Mouse (Mus musculus) heart, postnatal 0 days (tissue): Measurements from ENCODE around the gene Plekhh2. TPM values are rescaled to one million over a fixed set of nuclear protein-coding genes. Genes with fewer than 3 reads are reported as not detected.

ENCODE experiments used
- ATAC-seq: fragments of 200-750 bp; cut with Nextera tagmentation; 2 replicates; pipeline ENCODE4 v1.8.0; 2017; ENCODE audit warnings: low read depth, moderate number of reproducible peaks, moderate library complexity; ENCODE audit not compliant: insufficient read depth
- DNase-seq: peaks from one replicate; pipeline ENCODE4 v3.0.0-alpha.2; 2016; ENCODE audit warnings: low spot score
- H3K27ac ChIP-seq: fragments of 300-500 bp; sonication (generic); 2 replicates; pipeline ENCODE4 v1.5.1; 2014; ENCODE audit warnings: low read depth, mild to moderate bottlenecking
- H3K27me3 ChIP-seq: fragments of 300-500 bp; sonication (generic); 2 replicates; pipeline ENCODE4 v1.6.1; 2014; ENCODE audit warnings: low read length, mixed read lengths; ENCODE audit not compliant: control insufficient read depth, insufficient read depth
- H3K36me3 ChIP-seq: fragments of 300-500 bp; sonication (generic); replicated peaks from 2 replicates; pipeline ENCODE4 v1.6.1; 2014; ENCODE audit warnings: low read length, mixed read lengths; ENCODE audit not compliant: control insufficient read depth, insufficient read depth
- H3K4me1 ChIP-seq: fragments of 300-500 bp; sonication (generic); 2 replicates; pipeline ENCODE4 v1.6.1; 2014; ENCODE audit warnings: antibody characterized with exemption; ENCODE audit not compliant: control insufficient read depth, insufficient read depth
- H3K4me2 ChIP-seq: fragments of 300-500 bp; sonication (generic); 2 replicates; pipeline ENCODE4 v1.6.1; 2014; ENCODE audit warnings: low read depth, mild to moderate bottlenecking, low read length, moderate library complexity
- H3K4me3 ChIP-seq: fragments of 300-500 bp; sonication (generic); 2 replicates; pipeline ENCODE4 v1.5.1; 2014; ENCODE audit warnings: low read depth, low read length
- H3K9ac ChIP-seq: fragments of 300-500 bp; sonication (generic); replicated peaks from 2 replicates; pipeline ENCODE4 v1.6.1; 2014; ENCODE audit warnings: low read depth, low read length, mixed read lengths
- H3K9me3 ChIP-seq: fragments of 300-500 bp; sonication (generic); replicated peaks from 2 replicates; pipeline ENCODE4 v1.6.1; 2016; ENCODE audit warnings: low read length; ENCODE audit not compliant: control insufficient read depth
- CTCF ChIP-seq: IDR thresholded peaks from 2 replicates; pipeline ENCODE4 v1.5.1; 2016; ENCODE audit warnings: antibody characterized with exemption, control low read depth, low read depth
- EP300 ChIP-seq: IDR thresholded peaks from 2 replicates; pipeline ENCODE4 v1.6.1; 2016; ENCODE audit warnings: antibody characterized with exemption, low read depth
- WGBS: fragments of 180-500 bp; shearing (Covaris S2); extraction: QIAGEN DNeasy Blood & Tissue Kit; methylation state at CpG from one replicate; pipeline ENCODE4 v1.1.7; 2014; 5-methylcytosine and 5-hydroxymethylcytosine counted together
- polyA plus RNA-seq: library from polyadenylated mRNA; unstranded; fragments of >200 nt; fragmentation: Nextera tagmentation; extraction: Ambion mirVana; gene quantifications from 2 replicates; pipeline ENCODE4 v1.2.1, GENCODE M21; 2015
- total RNA-seq: library from RNA; depleted of rRNA; stranded (reverse); fragments of >200 nt; gene quantifications from 2 replicates; pipeline ENCODE4 v1.2.3, GENCODE M21; 2014; ENCODE audit warnings: low replicate concordance; rRNA removed

Gene Plekhh2
- total RNA-seq (1.6 TPM in 2 replicates), polyA plus RNA-seq (0.68 and 0.73 TPM in 2 replicates)

GRCm38 (mm10) chr17:84511682-84512515 lies at the start of gene Plekhh2:
TSS of gene Plekhh2 (plus strand) at chr17:84511895.
- peak within 1 kb of the TSS; percentile 71 for H3K9ac ChIP-seq
- DNase-seq (peak; percentile 62), ATAC-seq (peak; percentile 87)
- H3K27ac ChIP-seq, result peak within 1 kb of the TSS; percentile 47
- H3K4me3 ChIP-seq, result peak within 1 kb of the TSS; percentile 75
- no peaks in the 10 kb centered on the region for H3K9me3 ChIP-seq
- 0 out of 2 replicates have a peak, but pooled peaks cover 3% of the 10 kb centered on the region for H3K4me1 ChIP-seq
- H3K4me2 ChIP-seq, result peak within 1 kb of the TSS; percentile 98
- WGBS, result under 1% methylated on average over 77 of the region's 79 CpGs
- no peaks in the 10 kb centered on the region for H3K36me3 ChIP-seq
- no peaks in the 10 kb centered on the region for H3K27me3 ChIP-seq
- no peak for TF ChIP-seq CTCF
- TF ChIP-seq EP300, result no peak

DNA sequence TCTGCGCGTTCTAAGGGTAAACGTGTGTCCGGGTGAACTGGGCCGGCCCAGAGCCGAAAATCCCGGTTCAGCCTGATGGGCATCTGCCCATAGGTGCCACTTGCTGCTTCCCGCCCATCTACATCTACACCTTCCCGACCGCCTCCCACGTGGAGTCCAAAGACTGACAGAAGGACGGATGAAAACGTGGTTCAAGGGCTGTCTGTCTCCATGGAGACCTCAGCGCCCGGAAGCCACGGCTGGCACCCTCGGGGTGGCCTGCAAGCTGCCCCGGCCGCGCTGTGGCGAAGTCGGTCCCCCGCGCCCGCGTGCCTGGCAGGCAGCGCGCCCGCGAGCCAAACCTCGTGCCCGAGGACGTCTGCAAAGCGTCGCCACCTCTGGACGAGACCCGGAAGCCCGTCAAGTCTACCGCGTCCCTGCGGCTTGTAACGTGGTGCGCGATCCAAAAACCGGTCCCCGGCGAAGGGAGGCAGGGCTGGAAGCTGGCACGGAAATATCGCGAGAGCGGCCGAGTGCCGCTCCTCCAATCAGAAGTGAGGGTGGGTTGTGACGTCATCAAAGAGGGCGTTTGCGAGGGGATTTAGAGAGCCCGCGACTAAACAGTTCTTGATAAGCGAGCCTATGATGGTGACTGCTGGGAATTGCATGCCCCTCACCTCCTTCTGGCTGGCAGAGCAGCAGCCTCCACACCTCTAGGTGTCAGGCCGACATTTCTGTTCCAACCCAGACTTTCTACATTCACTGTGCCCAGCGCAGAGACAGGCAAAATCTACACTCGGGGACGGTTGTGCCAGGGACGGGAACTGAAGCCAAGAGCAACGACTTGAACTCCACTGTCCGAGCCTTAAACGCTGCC lies 45.7 kb upstream of the Plekhh2 start, which contains the start of gene Thada:
Gene Thada, minus strand, starts transcription at position 453 of the 856 bp plus-strand sequence.
- peak within 1 kb of the TSS; percentile 82 for H3K9ac ChIP-seq
- peak within 1 kb of the TSS; percentile 81 for H3K4me2 ChIP-seq
- H3K36me3 ChIP-seq, result no peaks in the 10 kb centered on the region
- H3K4me3 ChIP-seq, result peak within 1 kb of the TSS; percentile 72
- ATAC-seq (peak; percentile 98), DNase-seq (peak; percentile 98)
- H3K27ac ChIP-seq, result peak within 1 kb of the TSS; percentile 82
- WGBS, result under 1% methylated on average over 67 of the region's 67 CpGs
- peaks cover 5% of the 10 kb centered on the region; the same call in 1 of the 2 replicates for H3K4me1 ChIP-seq
- H3K9me3 ChIP-seq, result no peaks in the 10 kb centered on the region
- no peaks in the 10 kb centered on the region for H3K27me3 ChIP-seq
- TF ChIP-seq EP300 (peak; percentile 89), CTCF (peak; percentile 14; the same call in 1 of the 2 replicates)

GRCm38 (mm10) chr17:84474312-84474711 lies 37.4 kb upstream of the Plekhh2 start:
- H3K9ac ChIP-seq, result no peak overlapping the region
- H3K4me3 ChIP-seq, result no peak overlapping the region
- no peak for DNase-seq
- TF ChIP-seq CTCF (peak; percentile 34), EP300 (no peak)
- H3K27me3 ChIP-seq, result no peaks in the 10 kb centered on the region
- no peaks in the 10 kb centered on the region for H3K9me3 ChIP-seq
- H3K4me1 ChIP-seq, result no peaks in the 10 kb centered on the region
- H3K4me2 ChIP-seq, result no peak overlapping the region
- no peaks in the 10 kb centered on the region for H3K36me3 ChIP-seq
- no peak overlapping the region for H3K27ac ChIP-seq
- WGBS, result 54% methylated on average over 4 of the region's 4 CpGs
- no peak for ATAC-seq

GRCm38 (mm10) chr17:84477176-84477575 lies 34.5 kb upstream of the Plekhh2 start:
- Histone ChIP-seq H3K36me3 (no peaks in the 10 kb centered on the region), H3K9ac (no peak overlapping the region), H3K4me2 (no peak overlapping the region), H3K4me3 (no peak overlapping the region), H3K27me3 (no peaks in the 10 kb centered on the region), H3K4me1 (no peaks in the 10 kb centered on the region), H3K27ac (no peak overlapping the region), H3K9me3 (no peaks in the 10 kb centered on the region)
- ATAC-seq (no peak), DNase-seq (no peak)
- 76% methylated on average over 5 of the region's 5 CpGs for WGBS
- TF ChIP-seq EP300, result no peak
- no peak for TF ChIP-seq CTCF

DNA sequence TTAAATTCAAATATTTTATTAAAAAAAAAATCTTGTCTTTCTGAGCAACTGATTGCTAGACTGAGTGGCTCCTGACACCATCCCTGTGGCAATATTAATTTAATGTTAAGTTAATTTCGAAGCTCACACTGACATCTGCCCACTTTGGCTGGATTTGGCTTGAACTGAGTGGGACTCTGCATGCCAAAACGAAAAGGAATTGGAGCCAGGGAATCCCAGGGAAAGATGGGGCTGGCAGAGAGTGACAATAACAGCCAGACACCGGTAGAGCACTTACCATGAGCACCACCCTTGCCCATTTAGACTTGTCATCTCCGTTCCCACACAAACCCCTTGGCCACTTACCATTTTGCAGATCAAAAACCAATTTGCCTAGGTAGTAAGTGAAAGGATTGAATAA lies 33.4 kb upstream of the Plekhh2 start:
- no peaks in the 10 kb centered on the region for H3K27me3 ChIP-seq
- H3K27ac ChIP-seq, result no peak overlapping the region
- H3K4me2 ChIP-seq, result no peak overlapping the region
- no peaks in the 10 kb centered on the region for H3K4me1 ChIP-seq
- no peak for ATAC-seq
- H3K9ac ChIP-seq, result no peak overlapping the region
- no peak overlapping the region for H3K4me3 ChIP-seq
- DNase-seq, result no peak
- H3K9me3 ChIP-seq, result no peaks in the 10 kb centered on the region
- 78% methylated on average over 4 of the region's 4 CpGs for WGBS
- H3K36me3 ChIP-seq, result no peaks in the 10 kb centered on the region
- TF ChIP-seq EP300, result no peak
- TF ChIP-seq CTCF, result no peak
